Mouse (Mus musculus) liver, embryonic 14.5 days (tissue): Measurements from ENCODE around the gene Nop16.

ENCODE experiments used
- CTCF ChIP-seq: IDR thresholded peaks from 2 replicates; pipeline ENCODE4 v1.5.1; 2016; ENCODE audit warnings: antibody characterized with exemption, low read depth, control low read depth
- EP300 ChIP-seq: IDR thresholded peaks from 2 replicates; pipeline ENCODE4 v1.6.1; 2016; ENCODE audit warnings: antibody characterized with exemption, low read depth

- TF ChIP-seq CTCF (no peak), EP300 (no peak)
Observed at GRCm38 (mm10) chr13:54603501-54603900, 13.6 kb upstream of the Nop16 start.
